Mouse (Mus musculus): ENCODE results near the gene Ipo8. TPM values are rescaled to one million over a fixed set of nuclear protein-coding genes. Genes with fewer than 3 reads are reported as not detected.

Ipo8 gene
- polyA plus RNA-seq, 1 experiment from 2014 or later, result 24.4 TPM

DNA sequence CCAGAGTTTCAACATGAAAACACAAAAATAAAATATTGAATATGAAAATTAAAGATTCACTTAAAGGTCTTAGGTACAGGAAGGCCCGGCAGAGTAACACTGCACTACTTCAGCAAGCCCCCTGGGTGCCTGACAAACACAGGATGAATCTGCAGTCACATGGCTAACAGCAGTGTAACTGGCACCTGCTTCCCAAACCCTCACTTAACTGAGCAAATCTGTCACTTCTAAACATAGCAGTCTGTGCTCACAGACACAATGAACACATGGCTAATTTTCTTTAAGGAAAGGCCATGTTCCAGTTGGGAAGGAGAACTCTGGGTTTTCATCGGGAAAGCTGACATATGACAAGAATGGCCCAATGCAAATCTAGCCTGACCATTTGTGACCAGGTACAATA is 36.1 kb downstream of the Ipo8 start:
- Histone ChIP-seq H3K9ac (no peak overlapping the region), H3K4me3 (replicated peaks) (no peak overlapping the region), H3K4me2 (replicated peaks) (no peak overlapping the region), H3K36me3 (peaks cover 26% of the 10 kb centered on the region; the same call in 1 of the 2 replicates), H3K27me3 (replicated peaks) (no peaks in the 10 kb centered on the region), H3K4me1 (replicated peaks) (no peaks in the 10 kb centered on the region), H3K27ac (no peak overlapping the region), H3K9me3 (no peaks in the 10 kb centered on the region)
- WGBS, result 90% methylated on average over 2 of the region's 2 CpGs
- ATAC-seq, result no peak

- 94% methylated on average over 9 of the region's 9 CpGs for WGBS
- no peak overlapping the region for H3K9ac ChIP-seq
- no peaks in the 10 kb centered on the region for H3K9me3 ChIP-seq
- H3K36me3 ChIP-seq, result peaks cover 11% of the 10 kb centered on the region; the same call in 1 of the 2 replicates
- no peak overlapping the region for H3K4me2 ChIP-seq (replicated peaks)
- no peak overlapping the region for H3K4me3 ChIP-seq (replicated peaks)
- H3K27ac ChIP-seq, result no peak overlapping the region
- no peaks in the 10 kb centered on the region for H3K4me1 ChIP-seq (replicated peaks)
- H3K27me3 ChIP-seq (replicated peaks), result no peaks in the 10 kb centered on the region
- no peak for ATAC-seq
These were observed 42.1 kb downstream of the Ipo8 start for GRCm38 (mm10) chr6:148789010-148789673.

GRCm38 (mm10) chr6:148786186-148786585 is 45.1 kb downstream of the Ipo8 start:
- H3K4me2 ChIP-seq (replicated peaks), result no peak overlapping the region
- ATAC-seq, result no peak
- no peak overlapping the region for H3K4me3 ChIP-seq (replicated peaks)
- H3K4me1 ChIP-seq (replicated peaks), result no peaks in the 10 kb centered on the region
- 85% methylated on average over 5 of the region's 5 CpGs for WGBS
- H3K36me3 ChIP-seq, result peaks cover 16% of the 10 kb centered on the region; the same call in 1 of the 2 replicates
- no peaks in the 10 kb centered on the region for H3K27me3 ChIP-seq (replicated peaks)
- no peaks in the 10 kb centered on the region for H3K9me3 ChIP-seq
- no peak overlapping the region for H3K9ac ChIP-seq
- no peak overlapping the region for H3K27ac ChIP-seq

DNA sequence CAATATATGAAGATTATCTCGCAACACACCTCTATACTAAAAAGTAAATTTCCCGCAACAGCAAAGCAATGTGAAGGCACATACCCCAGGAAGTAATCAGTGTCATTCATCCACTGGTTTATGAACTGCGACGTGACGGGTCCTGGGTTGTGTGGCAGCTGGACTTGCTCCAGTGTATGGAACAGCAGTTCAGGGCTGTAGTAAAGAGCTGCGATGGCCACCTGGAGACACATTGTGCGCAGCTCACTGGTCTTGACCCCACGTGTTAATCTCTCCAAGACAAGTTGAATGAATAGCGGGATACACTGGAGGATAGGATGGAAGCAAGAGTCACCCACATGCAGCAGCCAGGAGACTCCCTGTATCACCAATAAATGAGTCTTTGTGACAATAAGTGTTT is 46.8 kb downstream of the Ipo8 start:
- peaks cover 14% of the 10 kb centered on the region; the same call in 1 of the 2 replicates for H3K36me3 ChIP-seq
- ATAC-seq, result no peak
- WGBS, result 96% methylated on average over 9 of the region's 9 CpGs

DNA sequence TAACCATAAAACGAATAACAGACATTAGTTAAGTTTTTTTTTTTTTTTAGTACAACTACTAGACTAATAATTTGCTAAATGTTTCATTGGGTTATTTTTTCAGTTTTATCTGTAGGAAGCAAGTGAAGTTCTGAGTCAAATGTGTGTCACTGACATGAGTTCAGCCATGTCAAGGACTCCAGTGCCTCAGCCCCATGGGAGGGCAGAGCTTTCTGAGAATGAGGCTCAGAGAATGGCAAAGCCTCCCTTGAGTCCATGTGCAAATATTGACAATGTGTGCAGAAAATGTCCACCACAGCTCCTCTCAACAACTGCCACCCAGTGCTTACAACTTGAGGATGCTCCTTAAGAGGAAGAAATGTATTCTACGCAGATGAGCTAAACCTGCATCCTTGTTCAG is 55.0 kb downstream of the Ipo8 start:
- Histone ChIP-seq H3K4me2 (replicated peaks) (no peak overlapping the region), H3K4me3 (replicated peaks) (no peak overlapping the region), H3K36me3 (peaks cover 13% of the 10 kb centered on the region), H3K27me3 (replicated peaks) (no peaks in the 10 kb centered on the region), H3K4me1 (replicated peaks) (no peaks in the 10 kb centered on the region), H3K9me3 (no peaks in the 10 kb centered on the region), H3K27ac (no peak overlapping the region), H3K9ac (no peak overlapping the region)
- no peak for ATAC-seq
- 94% methylated on average over 2 of the region's 2 CpGs for WGBS

More for the DNA sequence above, 46.8 kb downstream of the Ipo8 start:
- H3K27ac ChIP-seq, result no peak overlapping the region
- H3K27me3 ChIP-seq (replicated peaks), result no peaks in the 10 kb centered on the region
- H3K4me1 ChIP-seq (replicated peaks), result no peaks in the 10 kb centered on the region
- no peaks in the 10 kb centered on the region for H3K9me3 ChIP-seq
- no peak overlapping the region for H3K4me3 ChIP-seq (replicated peaks)
- H3K4me2 ChIP-seq (replicated peaks), result no peak overlapping the region
- no peak overlapping the region for H3K9ac ChIP-seq

- no peak for ATAC-seq
- no peak overlapping the region for H3K9ac ChIP-seq
- no peak overlapping the region for H3K27ac ChIP-seq
- no peak overlapping the region for H3K4me3 ChIP-seq (replicated peaks)
- H3K36me3 ChIP-seq, result peaks cover 6% of the 10 kb centered on the region
- H3K9me3 ChIP-seq, result no peaks in the 10 kb centered on the region
- H3K27me3 ChIP-seq (replicated peaks), result no peaks in the 10 kb centered on the region
- H3K4me1 ChIP-seq (replicated peaks), result no peaks in the 10 kb centered on the region
- H3K4me2 ChIP-seq (replicated peaks), result no peak overlapping the region
- 76% methylated on average over 3 of the region's 3 CpGs for WGBS
These were observed 59.8 kb downstream of the Ipo8 start for GRCm38 (mm10) chr6:148771423-148771822.

GRCm38 (mm10) chr6:148768419-148768818 is 62.8 kb downstream of the Ipo8 start:
- Histone ChIP-seq H3K4me3 (replicated peaks) (no peak overlapping the region), H3K4me2 (replicated peaks) (no peak overlapping the region), H3K9me3 (no peaks in the 10 kb centered on the region), H3K4me1 (replicated peaks) (no peaks in the 10 kb centered on the region), H3K36me3 (no peaks in the 10 kb centered on the region), H3K27me3 (replicated peaks) (no peaks in the 10 kb centered on the region), H3K9ac (no peak overlapping the region), H3K27ac (no peak overlapping the region)
- 90% methylated on average over 12 of the region's 12 CpGs for WGBS
- ATAC-seq, result no peak

DNA sequence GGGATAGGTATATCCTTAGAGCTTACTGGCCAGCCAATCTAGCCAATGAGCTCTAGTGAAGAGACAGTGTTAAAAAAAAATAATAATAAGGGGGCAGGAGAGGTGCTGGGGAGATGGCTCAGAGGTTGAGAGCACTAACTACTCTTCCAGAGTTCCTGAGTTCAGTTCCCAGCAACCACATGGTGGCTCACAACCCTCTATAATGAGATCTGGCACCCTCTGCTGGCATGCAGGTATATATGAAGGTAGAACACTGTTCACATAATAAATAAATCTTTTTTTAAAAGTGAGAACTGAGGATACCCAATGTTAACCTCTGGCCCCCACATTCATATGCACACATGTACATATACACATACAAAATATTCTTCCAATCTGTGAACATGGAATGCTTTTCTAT is 64.0 kb downstream of the Ipo8 start:
- H3K4me3 ChIP-seq (replicated peaks), result no peak overlapping the region
- H3K27ac ChIP-seq, result no peak overlapping the region
- H3K4me2 ChIP-seq (replicated peaks), result no peak overlapping the region
- no peaks in the 10 kb centered on the region for H3K27me3 ChIP-seq (replicated peaks)
- ATAC-seq, result no peak
- no peaks in the 10 kb centered on the region for H3K9me3 ChIP-seq
- H3K36me3 ChIP-seq, result no peaks in the 10 kb centered on the region
- H3K9ac ChIP-seq, result no peak overlapping the region
- no peaks in the 10 kb centered on the region for H3K4me1 ChIP-seq (replicated peaks)

DNA sequence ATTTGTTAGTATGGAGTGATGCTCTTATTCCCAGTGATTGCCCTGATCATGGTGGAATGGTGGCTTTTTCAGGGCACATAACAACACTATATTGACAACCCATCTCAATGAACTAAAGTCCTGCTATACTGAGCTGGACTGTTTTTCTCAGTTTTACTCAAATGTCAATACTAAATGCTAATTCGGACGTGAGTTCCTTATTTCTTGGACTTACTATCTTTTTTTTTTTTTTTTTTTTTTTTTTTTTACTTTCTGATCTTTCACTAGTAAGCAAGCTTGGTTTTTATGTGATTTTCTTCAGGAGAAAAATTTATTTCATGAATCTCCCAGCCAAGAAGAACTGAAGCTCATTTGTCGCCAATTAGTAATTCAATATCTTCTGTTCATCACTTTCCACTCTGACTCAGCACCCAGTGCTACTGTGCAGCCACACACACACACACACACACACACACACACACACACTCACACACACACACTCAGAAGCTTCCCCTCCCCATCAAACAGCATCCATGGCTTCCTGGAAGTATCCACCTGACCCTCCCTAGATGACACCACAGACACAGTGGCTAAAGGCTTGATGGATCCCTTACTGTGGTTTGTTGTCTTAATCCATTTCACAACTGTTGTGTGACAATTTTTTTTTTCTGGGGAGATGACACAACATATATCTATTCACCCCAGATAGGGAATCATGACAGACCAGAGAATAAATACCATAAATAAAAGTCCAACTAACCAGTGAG is 69.1 kb downstream of the Ipo8 start:
- Histone ChIP-seq H3K9ac (no peak overlapping the region), H3K4me3 (replicated peaks) (no peak overlapping the region), H3K4me1 (replicated peaks) (no peaks in the 10 kb centered on the region), H3K36me3 (no peaks in the 10 kb centered on the region), H3K27ac (no peak overlapping the region), H3K27me3 (replicated peaks) (no peaks in the 10 kb centered on the region), H3K4me2 (replicated peaks) (no peak overlapping the region), H3K9me3 (no peaks in the 10 kb centered on the region)
- ATAC-seq, result no peak
- WGBS, result 87% methylated on average over 3 of the region's 3 CpGs

DNA sequence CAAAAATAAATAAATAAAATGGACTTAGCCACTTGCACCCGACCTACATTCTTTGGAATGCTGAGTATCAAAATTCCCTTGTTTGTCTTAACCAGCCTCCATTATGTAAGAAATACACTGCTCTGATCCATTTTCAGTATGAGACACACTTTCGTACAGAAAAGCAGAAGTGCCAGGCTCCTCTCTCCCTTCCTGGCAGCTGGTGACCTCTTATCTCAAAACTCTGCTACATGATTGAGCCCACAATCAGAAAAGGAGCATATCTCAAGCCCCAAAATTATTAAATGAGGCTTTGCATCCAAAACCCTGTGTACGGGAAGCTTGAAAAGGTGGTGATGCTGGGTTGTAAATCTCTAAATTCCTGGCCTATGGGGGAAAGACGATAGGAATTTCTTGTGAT is 69.8 kb downstream of the Ipo8 start:
- 76% methylated on average over 4 of the region's 4 CpGs for WGBS
- Histone ChIP-seq H3K9ac (no peak overlapping the region), H3K4me2 (replicated peaks) (no peak overlapping the region), H3K4me1 (replicated peaks) (no peaks in the 10 kb centered on the region), H3K4me3 (replicated peaks) (no peak overlapping the region), H3K36me3 (no peaks in the 10 kb centered on the region), H3K9me3 (no peaks in the 10 kb centered on the region), H3K27me3 (replicated peaks) (no peaks in the 10 kb centered on the region), H3K27ac (no peak overlapping the region)
- ATAC-seq, result no peak

DNA sequence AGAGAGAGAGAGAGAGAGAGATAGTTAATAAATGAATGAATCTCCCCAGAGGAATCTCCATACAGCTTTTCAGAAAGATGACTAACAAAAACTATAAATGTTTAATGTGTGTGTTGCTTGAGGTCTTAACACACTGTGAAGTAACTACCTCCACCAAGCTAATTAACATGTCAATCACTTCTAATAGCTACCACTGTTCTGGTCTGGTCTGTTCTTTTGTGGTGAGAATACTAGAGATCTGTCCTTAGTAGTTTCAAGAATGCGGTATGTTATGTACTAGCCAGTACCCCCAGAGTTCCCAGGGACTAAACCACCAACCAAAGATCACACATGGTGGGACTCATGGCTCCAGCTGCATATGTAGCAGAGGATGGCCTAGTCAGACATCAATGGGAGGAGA is 74.7 kb downstream of the Ipo8 start:
- Histone ChIP-seq H3K36me3 (no peaks in the 10 kb centered on the region), H3K4me1 (replicated peaks) (no peaks in the 10 kb centered on the region), H3K4me3 (replicated peaks) (no peak overlapping the region), H3K27ac (no peak overlapping the region), H3K9ac (no peak overlapping the region), H3K27me3 (replicated peaks) (no peaks in the 10 kb centered on the region), H3K9me3 (no peaks in the 10 kb centered on the region), H3K4me2 (replicated peaks) (no peak overlapping the region)
- ATAC-seq, result no peak
- 98% methylated on average over 1 of the region's 1 CpGs for WGBS

DNA sequence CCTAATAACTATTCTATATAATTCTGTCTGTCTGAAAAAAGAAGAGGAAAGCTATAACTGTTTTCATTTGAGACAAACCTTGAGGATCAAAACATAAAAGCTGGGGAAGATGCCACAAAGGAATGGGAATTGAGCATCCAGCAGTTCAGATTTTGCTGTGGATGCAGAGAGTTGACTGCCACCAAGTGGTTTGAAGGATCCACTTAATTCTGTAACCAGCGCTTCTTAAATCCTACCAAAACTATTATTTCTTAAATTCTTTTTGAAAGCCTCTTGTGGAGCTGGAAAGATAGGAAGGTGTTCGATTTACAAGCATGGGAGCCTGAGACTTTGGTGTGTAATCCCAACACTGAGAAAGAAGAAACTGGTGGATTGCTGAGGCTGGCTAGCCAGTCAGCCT is 79.9 kb downstream of the Ipo8 start:
- 75% methylated on average over 2 of the region's 2 CpGs for WGBS
- no peaks in the 10 kb centered on the region for H3K9me3 ChIP-seq

GRCm38 (mm10) chr6:148750183-148750582 is 81.1 kb downstream of the Ipo8 start:
- H3K4me1 ChIP-seq (replicated peaks), result no peaks in the 10 kb centered on the region
- H3K9ac ChIP-seq, result no peak overlapping the region
- ATAC-seq, result no peak
- H3K27me3 ChIP-seq (replicated peaks), result no peaks in the 10 kb centered on the region
- WGBS, result 87% methylated on average over 3 of the region's 3 CpGs
- H3K36me3 ChIP-seq, result no peaks in the 10 kb centered on the region
- no peak overlapping the region for H3K4me2 ChIP-seq (replicated peaks)
- no peak overlapping the region for H3K27ac ChIP-seq
- H3K4me3 ChIP-seq (replicated peaks), result no peak overlapping the region
- H3K9me3 ChIP-seq, result no peaks in the 10 kb centered on the region

More for the DNA sequence above, 79.9 kb downstream of the Ipo8 start:
- Histone ChIP-seq H3K4me3 (replicated peaks) (no peak overlapping the region), H3K9ac (no peak overlapping the region), H3K4me1 (replicated peaks) (no peaks in the 10 kb centered on the region), H3K36me3 (no peaks in the 10 kb centered on the region), H3K4me2 (replicated peaks) (no peak overlapping the region), H3K27ac (no peak overlapping the region), H3K27me3 (replicated peaks) (no peaks in the 10 kb centered on the region)
- ATAC-seq, result no peak

All from intestine, embryonic 15.5 days (tissue).